Mouse (Mus musculus): ENCODE measurements around the gene Lman1l. TPM values are rescaled to one million over a fixed set of nuclear protein-coding genes. Genes with fewer than 3 reads are reported as not detected.

Lman1l gene
- polyA plus RNA-seq, 1 experiment: not detected

DNA sequence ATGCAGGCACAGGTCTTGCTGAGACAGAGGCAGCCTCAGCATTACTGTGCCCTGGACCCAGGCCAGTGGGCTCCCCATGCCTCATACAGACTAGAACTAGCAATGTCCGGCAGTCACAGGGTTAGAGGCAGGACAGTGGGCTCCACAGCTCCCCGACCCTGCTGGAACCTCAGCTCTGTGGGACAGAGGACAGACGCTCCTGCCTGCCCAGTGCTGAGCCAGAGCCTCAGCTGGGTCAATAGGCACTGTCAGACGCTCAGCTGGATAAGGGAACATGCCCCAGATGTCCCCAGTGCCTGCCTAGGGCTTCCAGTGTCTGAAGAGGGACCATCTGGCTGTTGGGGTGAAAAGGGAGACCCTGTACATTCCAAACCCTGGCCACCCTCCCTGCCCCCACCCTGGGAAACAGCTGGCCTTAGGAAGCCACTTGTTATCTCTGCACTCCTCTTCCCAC lies 22.6 kb downstream of the Lman1l start:
- H3K4me1 ChIP-seq (ENCODE audit: control insufficient read depth, insufficient read depth, low read length): no peaks in the 10 kb centered on the region
- TF ChIP-seq CTCF (IDR thresholded peaks at IDR 0.05; ENCODE audit: control insufficient read depth, insufficient read depth, low read length) (no peak), POLR2A (IDR thresholded peaks at IDR 0.05; ENCODE audit: borderline replicate concordance, control insufficient read depth, low read depth, low read length) (no peak)
- WGBS: 71% methylated on average over 4 of the region's 4 CpGs

DNA sequence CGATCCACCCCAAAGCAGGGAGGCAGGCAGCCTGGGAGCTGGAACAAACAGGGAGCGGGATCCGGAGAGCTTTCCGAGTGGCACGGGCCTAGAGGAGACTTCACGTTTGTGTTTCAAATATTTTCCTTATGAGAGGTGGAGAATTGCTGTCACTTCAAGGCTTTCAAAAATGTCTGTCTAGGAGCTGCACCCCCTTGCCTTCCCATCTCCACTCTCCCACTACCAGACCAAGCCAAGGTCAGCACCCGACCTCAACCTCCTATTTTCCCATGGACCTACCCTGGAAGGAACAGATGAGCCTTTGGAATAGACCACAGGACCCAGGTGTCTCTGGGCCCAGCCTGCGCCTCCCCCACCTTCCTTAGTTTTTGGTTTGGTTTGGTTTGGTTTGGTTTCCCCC lies 23.3 kb downstream of the Lman1l start:
- WGBS: 80% methylated on average over 8 of the region's 8 CpGs
- H3K27ac ChIP-seq (ENCODE audit: control insufficient read depth, insufficient read depth, low read depth, low read length, poor library complexity): no peak overlapping the region
- H3K4me3 ChIP-seq (replicated peaks; ENCODE audit: control insufficient read depth, low read depth, low read length): no peak overlapping the region
- H3K4me1 ChIP-seq (ENCODE audit: control insufficient read depth, insufficient read depth, low read length): no peaks in the 10 kb centered on the region
- no peak for TF ChIP-seq POLR2A (IDR thresholded peaks at IDR 0.05; ENCODE audit: borderline replicate concordance, control insufficient read depth, low read depth, low read length)
- no peak for TF ChIP-seq CTCF (IDR thresholded peaks at IDR 0.05; ENCODE audit: control insufficient read depth, insufficient read depth, low read length)

More for the DNA sequence above, 22.6 kb downstream of the Lman1l start:
- Histone ChIP-seq H3K27ac (ENCODE audit: control insufficient read depth, insufficient read depth, low read depth, low read length, poor library complexity) (no peak overlapping the region), H3K4me3 (replicated peaks; ENCODE audit: control insufficient read depth, low read depth, low read length) (no peak overlapping the region)

DNA sequence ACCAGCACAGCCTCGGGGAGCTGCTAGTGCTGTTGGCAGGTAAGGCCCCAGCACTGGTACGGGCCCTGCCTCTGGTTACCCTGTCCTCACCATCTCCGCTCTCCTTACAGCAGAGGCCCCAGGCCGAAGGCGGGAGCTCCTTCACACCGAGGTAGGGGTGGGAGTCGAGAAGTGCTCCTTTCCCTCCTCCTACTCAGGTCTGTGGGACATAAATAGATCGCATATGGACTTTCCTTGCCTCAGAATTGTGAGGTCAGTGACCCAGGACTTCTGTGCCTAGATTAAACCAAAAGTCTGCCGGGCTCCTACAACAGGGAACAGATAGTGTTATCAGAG lies 26.4 kb downstream of the Lman1l start:
- 79% methylated on average over 9 of the region's 9 CpGs for WGBS

DNA sequence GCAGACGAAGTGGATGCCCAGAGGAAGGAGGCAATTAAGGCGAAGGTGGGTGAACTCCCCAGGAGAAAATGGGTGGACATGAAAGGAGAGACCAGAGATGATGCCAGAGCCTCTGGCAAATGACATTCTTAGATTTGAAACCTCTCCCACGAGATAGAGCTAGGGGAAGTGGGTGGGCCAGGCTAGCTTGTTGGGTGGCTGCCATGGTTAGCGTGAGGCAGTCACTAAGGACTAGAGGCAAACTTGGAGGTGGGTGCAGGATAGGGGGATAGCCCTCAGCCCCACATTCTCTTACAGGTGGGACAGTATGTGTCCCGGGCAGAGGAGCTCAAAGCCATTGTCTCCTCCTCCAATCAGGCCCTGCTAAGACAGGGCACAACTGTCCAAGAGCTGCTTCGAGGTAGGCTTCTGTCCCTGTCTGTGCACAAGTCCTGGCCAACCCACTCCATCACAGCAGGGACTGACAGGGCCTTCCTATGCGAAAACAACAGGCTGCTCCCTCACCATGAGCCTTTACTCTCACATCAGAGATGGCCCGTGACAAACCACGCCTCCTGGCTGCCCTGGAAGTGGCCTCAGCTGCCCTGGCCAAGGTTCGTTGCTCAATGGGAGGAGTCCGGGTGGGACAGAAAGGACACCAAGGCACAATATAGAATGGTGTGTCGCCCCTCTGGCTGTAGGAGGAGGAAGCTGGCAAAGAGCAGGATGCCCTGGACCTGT lies 27.0 kb downstream of the Lman1l start:
- TF ChIP-seq CTCF (IDR thresholded peaks at IDR 0.05; ENCODE audit: control insufficient read depth, insufficient read depth, low read length): no peak
- TF ChIP-seq POLR2A (IDR thresholded peaks at IDR 0.05; ENCODE audit: borderline replicate concordance, control insufficient read depth, low read depth, low read length): no peak
- peaks cover 2% of the 10 kb centered on the region; the same call in 1 of the 2 replicates for H3K4me1 ChIP-seq (ENCODE audit: control insufficient read depth, insufficient read depth, low read length)
- no peak overlapping the region for H3K27ac ChIP-seq (ENCODE audit: control insufficient read depth, insufficient read depth, low read depth, low read length, poor library complexity)
- 76% methylated on average over 12 of the region's 12 CpGs for WGBS
- no peak overlapping the region for H3K4me3 ChIP-seq (replicated peaks; ENCODE audit: control insufficient read depth, low read depth, low read length)

More for the DNA sequence above, 26.4 kb downstream of the Lman1l start:
- TF ChIP-seq CTCF (IDR thresholded peaks at IDR 0.05; ENCODE audit: control insufficient read depth, insufficient read depth, low read length) (no peak), POLR2A (IDR thresholded peaks at IDR 0.05; ENCODE audit: borderline replicate concordance, control insufficient read depth, low read depth, low read length) (no peak)
- Histone ChIP-seq H3K4me1 (ENCODE audit: control insufficient read depth, insufficient read depth, low read length) (peaks cover under 1% of the 10 kb centered on the region; the same call in 1 of the 2 replicates), H3K4me3 (replicated peaks; ENCODE audit: control insufficient read depth, low read depth, low read length) (no peak overlapping the region), H3K27ac (ENCODE audit: control insufficient read depth, insufficient read depth, low read depth, low read length, poor library complexity) (no peak overlapping the region)

DNA sequence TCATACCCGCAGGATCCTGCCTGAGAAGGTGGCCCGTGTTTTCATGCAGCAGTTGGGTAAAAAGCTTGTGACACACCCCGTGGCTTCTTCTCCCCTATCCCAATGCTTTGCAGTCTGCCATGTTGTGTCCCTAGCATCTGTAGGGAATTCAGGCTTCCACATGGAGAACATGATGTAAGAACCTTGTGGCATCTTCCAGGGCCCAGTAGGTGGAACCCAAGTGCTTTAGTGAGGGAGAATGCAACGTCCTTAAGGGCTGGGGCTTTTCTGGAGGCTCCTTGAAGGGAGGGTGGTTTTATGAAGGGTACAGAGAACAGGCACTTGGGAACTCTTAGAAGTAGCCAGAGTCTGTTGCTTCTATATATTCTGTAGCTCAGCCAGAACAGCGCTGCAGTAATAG lies 29.8 kb downstream of the Lman1l start:
- Histone ChIP-seq H3K4me3 (replicated peaks; ENCODE audit: control insufficient read depth, low read depth, low read length) (no peak overlapping the region), H3K27ac (ENCODE audit: control insufficient read depth, insufficient read depth, low read depth, low read length, poor library complexity) (no peak overlapping the region), H3K4me1 (ENCODE audit: control insufficient read depth, insufficient read depth, low read length) (peaks cover 2% of the 10 kb centered on the region; the same call in 1 of the 2 replicates)
- 62% methylated on average over 5 of the region's 5 CpGs for whole genome bisulfite sequencing
- TF ChIP-seq CTCF (IDR thresholded peaks at IDR 0.05; ENCODE audit: control insufficient read depth, insufficient read depth, low read length) (no peak), POLR2A (IDR thresholded peaks at IDR 0.05; ENCODE audit: borderline replicate concordance, control insufficient read depth, low read depth, low read length) (no peak)

DNA sequence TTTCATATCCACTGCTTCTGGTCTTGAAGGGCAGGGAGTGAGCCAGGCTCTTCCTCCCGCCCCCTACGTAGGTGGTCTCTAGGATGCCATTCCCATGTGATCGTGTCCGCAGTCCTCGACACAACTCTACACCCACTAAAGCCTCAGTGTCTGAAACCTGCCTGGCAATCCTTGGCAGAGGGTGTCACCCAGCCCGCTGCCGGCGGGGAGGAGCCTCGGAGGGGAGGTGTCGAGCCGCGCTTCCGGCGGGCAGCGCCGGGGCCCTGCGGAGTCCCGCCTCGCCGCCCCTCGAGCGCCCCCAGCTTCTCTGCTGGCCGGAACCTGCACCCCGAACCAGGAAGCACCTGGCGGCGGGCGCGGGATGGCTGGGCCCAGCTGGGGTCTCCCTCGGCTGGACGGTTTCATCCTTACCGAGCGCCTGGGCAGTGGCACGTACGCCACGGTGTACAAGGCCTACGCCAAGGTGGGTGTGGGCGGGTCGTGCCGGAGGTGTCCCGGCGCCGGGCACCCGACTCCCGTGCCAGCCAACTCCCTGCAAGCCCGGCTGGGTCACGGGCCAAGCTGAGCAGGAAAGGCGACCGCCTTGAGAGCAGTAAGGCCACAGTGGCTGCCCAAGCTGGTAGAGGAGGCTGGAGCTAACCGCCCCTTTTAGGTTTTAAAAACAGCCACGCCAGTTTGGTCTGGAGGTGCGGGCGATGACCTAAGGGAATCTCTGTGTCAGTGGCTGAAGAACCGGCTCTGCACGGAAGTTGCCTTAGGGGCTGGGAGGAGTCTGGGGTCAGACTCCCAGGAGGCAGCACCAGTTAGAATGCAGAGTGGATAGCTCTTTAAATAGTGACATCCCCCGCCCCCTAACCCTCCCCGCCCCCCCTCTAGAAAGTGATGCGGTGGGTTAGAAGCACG lies 31.1 kb downstream of the Lman1l start, which contains the start of gene Ulk3:
Ulk3 (plus strand) TSS at position 229 of the 903 bp plus-strand sequence.
- Histone ChIP-seq H3K4me1 (ENCODE audit: control insufficient read depth, insufficient read depth, low read length) (peaks cover 2% of the 10 kb centered on the region; the same call in 1 of the 2 replicates), H3K27ac (ENCODE audit: control insufficient read depth, insufficient read depth, low read depth, low read length, poor library complexity) (peak within 1 kb of the TSS; percentile 88), H3K4me3 (replicated peaks; ENCODE audit: control insufficient read depth, low read depth, low read length) (peak within 1 kb of the TSS; percentile 71)
- TF ChIP-seq CTCF (IDR thresholded peaks at IDR 0.05; ENCODE audit: control insufficient read depth, insufficient read depth, low read length) (no peak; the same call in 1 of the 2 replicates), POLR2A (IDR thresholded peaks at IDR 0.05; ENCODE audit: borderline replicate concordance, control insufficient read depth, low read depth, low read length) (no peak; the same call in 1 of the 2 replicates)
- WGBS: under 1% methylated on average over 58 of the region's 58 CpGs

DNA sequence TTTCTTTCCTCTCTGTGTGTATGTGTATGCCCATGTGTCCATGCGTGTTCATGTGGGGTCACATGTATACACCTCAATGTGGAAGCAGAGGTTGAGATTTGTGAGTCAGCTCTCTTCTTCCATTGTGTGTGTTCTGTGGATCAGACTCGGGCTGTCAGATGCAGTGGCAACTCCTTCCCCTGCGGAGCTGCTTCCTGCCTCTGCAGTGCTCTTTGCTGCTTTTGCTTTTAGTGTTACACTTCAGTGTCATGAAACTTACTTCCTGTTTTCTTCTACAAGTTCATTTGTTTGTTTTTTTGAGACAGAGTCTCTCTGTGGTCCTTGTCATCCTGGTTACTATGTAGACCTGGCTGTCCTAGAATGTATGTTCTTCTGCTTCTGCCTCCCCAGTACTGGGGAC lies 35.6 kb downstream of the Lman1l start:
- TF ChIP-seq POLR2A (IDR thresholded peaks at IDR 0.05; ENCODE audit: borderline replicate concordance, control insufficient read depth, low read depth, low read length): no peak
- no peak for TF ChIP-seq CTCF (IDR thresholded peaks at IDR 0.05; ENCODE audit: control insufficient read depth, insufficient read depth, low read length)
- 56% methylated on average over 3 of the region's 3 CpGs for WGBS
- Histone ChIP-seq H3K4me3 (replicated peaks; ENCODE audit: control insufficient read depth, low read depth, low read length) (no peak overlapping the region), H3K4me1 (ENCODE audit: control insufficient read depth, insufficient read depth, low read length) (peaks cover 2% of the 10 kb centered on the region; the same call in 1 of the 2 replicates), H3K27ac (ENCODE audit: control insufficient read depth, insufficient read depth, low read depth, low read length, poor library complexity) (no peak overlapping the region)
